Mouse (Mus musculus) lung, postnatal 0 days (tissue): ENCODE results near the gene Ccpg1. TPM values are rescaled to one million over a fixed set of nuclear protein-coding genes. Genes with fewer than 3 reads are reported as not detected.

Experiments
- ATAC-seq: fragments of 200-750 bp; cut with Nextera tagmentation; 2 replicates; pipeline ENCODE4 v1.8.0; 2017; ENCODE audit warnings: moderate library complexity
- DNase-seq: peaks from one replicate; pipeline ENCODE4 v3.0.0-alpha.2; 2016; ENCODE audit warnings: low spot score
- H3K27ac ChIP-seq: fragments of 300-500 bp; sonication (generic); 2 replicates; pipeline ENCODE4 v1.5.1; 2014; ENCODE audit warnings: antibody characterized with exemption, mild to moderate bottlenecking, low read length, mixed read lengths
- H3K27me3 ChIP-seq: fragments of 300-500 bp; sonication (generic); replicated peaks from 2 replicates; pipeline ENCODE4 v1.6.1; 2014; ENCODE audit warnings: low read length, mixed read lengths; ENCODE audit not compliant: insufficient read depth
- H3K36me3 ChIP-seq: fragments of 300-500 bp; sonication (generic); 2 replicates; pipeline ENCODE4 v1.6.1; 2014; ENCODE audit warnings: low read length, mixed read lengths; ENCODE audit not compliant: insufficient read depth
- H3K4me1 ChIP-seq: fragments of 300-500 bp; sonication (generic); 2 replicates; pipeline ENCODE4 v1.6.1; 2014; ENCODE audit warnings: antibody characterized with exemption, low read depth, low read length, mixed read lengths; ENCODE audit not compliant: insufficient read depth
- H3K4me2 ChIP-seq: fragments of 300-500 bp; sonication (generic); replicated peaks from 2 replicates; pipeline ENCODE4 v1.6.1; 2014; ENCODE audit warnings: low read depth, mild to moderate bottlenecking, low read length, moderate library complexity, mixed read lengths
- H3K4me3 ChIP-seq: fragments of 300-500 bp; sonication (generic); 2 replicates; pipeline ENCODE4 v1.5.1; 2014; ENCODE audit warnings: low read depth, low read length
- H3K9ac ChIP-seq: fragments of 300-500 bp; sonication (generic); replicated peaks from 2 replicates; pipeline ENCODE4 v1.6.1; 2014; ENCODE audit warnings: low read depth, mild to moderate bottlenecking
- H3K9me3 ChIP-seq: fragments of 300-500 bp; sonication (generic); 2 replicates; pipeline ENCODE4 v1.6.1; 2016; ENCODE audit warnings: low read length, mixed read lengths
- CTCF ChIP-seq: IDR thresholded peaks from 2 replicates; pipeline ENCODE4 v1.5.1; 2016; ENCODE audit warnings: antibody characterized with exemption, mild to moderate bottlenecking
- EP300 ChIP-seq: IDR thresholded peaks from 2 replicates; pipeline ENCODE4 v1.6.1; 2016; ENCODE audit warnings: antibody characterized with exemption, mild to moderate bottlenecking, control low read depth
- WGBS: fragments of 180-500 bp; shearing (Covaris S2); extraction: QIAGEN DNeasy Blood & Tissue Kit; methylation state at CpG from one replicate; pipeline ENCODE4 v1.1.7; 2014; 5-methylcytosine and 5-hydroxymethylcytosine counted together
- polyA plus RNA-seq: library from polyadenylated mRNA; unstranded; fragments of >200 nt; fragmentation: Nextera tagmentation; extraction: Ambion mirVana; gene quantifications from 2 replicates; pipeline ENCODE4 v1.2.1, GENCODE M21; 2015

Ccpg1 gene
- polyA plus RNA-seq, 1 experiment from 2014 or later, result 56.0 TPM

- ATAC-seq, result no peak
- H3K27ac ChIP-seq, result no peak overlapping the region
- 75% methylated on average over 5 of the region's 5 CpGs for WGBS
These were observed 3.5 kb downstream of the Ccpg1 start for GRCm38 (mm10) chr9:72988706-72989105.

GRCm38 (mm10) chr9:72991420-72991819 lies 6.2 kb downstream of the Ccpg1 start:
- H3K4me2 ChIP-seq, result no peak overlapping the region
- WGBS, result 85% methylated on average over 2 of the region's 2 CpGs
- peaks cover 2% of the 10 kb centered on the region; the same call in 1 of the 2 replicates for H3K4me1 ChIP-seq
- H3K4me3 ChIP-seq, result no peak overlapping the region
- ATAC-seq (no peak), DNase-seq (no peak)
- H3K27ac ChIP-seq, result no peak overlapping the region
- H3K36me3 ChIP-seq, result no peaks in the 10 kb centered on the region
- no peak for TF ChIP-seq CTCF
- TF ChIP-seq EP300, result no peak
- no peaks in the 10 kb centered on the region for H3K9me3 ChIP-seq
- no peaks in the 10 kb centered on the region for H3K27me3 ChIP-seq
- no peak overlapping the region for H3K9ac ChIP-seq

More at GRCm38 (mm10) chr9:72988706-72989105, 3.5 kb downstream of the Ccpg1 start:
- H3K36me3 ChIP-seq, result no peaks in the 10 kb centered on the region
- no peak overlapping the region for H3K4me3 ChIP-seq
- H3K9me3 ChIP-seq, result no peaks in the 10 kb centered on the region
- H3K4me2 ChIP-seq, result no peak overlapping the region
- no peak for DNase-seq
- no peak overlapping the region for H3K9ac ChIP-seq
- H3K27me3 ChIP-seq, result no peaks in the 10 kb centered on the region
- peaks cover 13% of the 10 kb centered on the region for H3K4me1 ChIP-seq
- no peak for TF ChIP-seq CTCF
- TF ChIP-seq EP300, result no peak

- Histone ChIP-seq H3K4me1 (no peaks in the 10 kb centered on the region), H3K27me3 (no peaks in the 10 kb centered on the region), H3K4me2 (no peak overlapping the region), H3K4me3 (no peak overlapping the region), H3K27ac (no peak overlapping the region), H3K36me3 (no peaks in the 10 kb centered on the region), H3K9me3 (no peaks in the 10 kb centered on the region), H3K9ac (no peak overlapping the region)
- ATAC-seq (no peak), DNase-seq (no peak)
- TF ChIP-seq CTCF (no peak), EP300 (no peak)
- WGBS, result 86% methylated on average over 5 of the region's 5 CpGs
These were observed 7.3 kb downstream of the Ccpg1 start for GRCm38 (mm10) chr9:72992576-72992975.

GRCm38 (mm10) chr9:72996167-72996566 lies 10.9 kb downstream of the Ccpg1 start:
- Histone ChIP-seq H3K27me3 (no peaks in the 10 kb centered on the region), H3K4me3 (no peak overlapping the region), H3K9ac (no peak overlapping the region), H3K36me3 (peaks cover 7% of the 10 kb centered on the region; the same call in 1 of the 2 replicates), H3K9me3 (no peaks in the 10 kb centered on the region), H3K4me2 (no peak overlapping the region), H3K4me1 (no peaks in the 10 kb centered on the region), H3K27ac (no peak overlapping the region)
- TF ChIP-seq EP300, result no peak
- TF ChIP-seq CTCF, result no peak
- DNase-seq (no peak), ATAC-seq (no peak)

- WGBS, result 64% methylated on average over 7 of the region's 7 CpGs
- no peaks in the 10 kb centered on the region for H3K27me3 ChIP-seq
- H3K4me3 ChIP-seq, result no peak overlapping the region
- no peak for DNase-seq
- H3K27ac ChIP-seq, result no peak overlapping the region
- H3K9me3 ChIP-seq, result no peaks in the 10 kb centered on the region
- H3K4me2 ChIP-seq, result no peak overlapping the region
- no peak for ATAC-seq
- H3K4me1 ChIP-seq, result no peaks in the 10 kb centered on the region
- TF ChIP-seq CTCF (no peak), EP300 (no peak)
- no peak overlapping the region for H3K9ac ChIP-seq
- peaks cover 7% of the 10 kb centered on the region; the same call in 1 of the 2 replicates for H3K36me3 ChIP-seq
These were observed 11.6 kb downstream of the Ccpg1 start for GRCm38 (mm10) chr9:72996806-72997205.

GRCm38 (mm10) chr9:73000487-73000886 lies 15.3 kb downstream of the Ccpg1 start:
- Histone ChIP-seq H3K9me3 (no peaks in the 10 kb centered on the region), H3K9ac (no peak overlapping the region), H3K4me1 (no peaks in the 10 kb centered on the region), H3K4me2 (no peak overlapping the region), H3K4me3 (no peak overlapping the region), H3K27ac (no peak overlapping the region), H3K36me3 (peaks cover 7% of the 10 kb centered on the region; the same call in 1 of the 2 replicates), H3K27me3 (no peaks in the 10 kb centered on the region)
- 62% methylated on average over 2 of the region's 2 CpGs for WGBS
- no peak for ATAC-seq
- no peak for DNase-seq
- TF ChIP-seq CTCF (peak; percentile 30), EP300 (no peak)

GRCm38 (mm10) chr9:73001314-73002011 lies 16.2 kb downstream of the Ccpg1 start:
- Histone ChIP-seq H3K4me1 (no peaks in the 10 kb centered on the region), H3K9me3 (no peaks in the 10 kb centered on the region), H3K4me3 (no peak overlapping the region), H3K27ac (no peak overlapping the region), H3K36me3 (peaks cover 15% of the 10 kb centered on the region; the same call in 1 of the 2 replicates), H3K9ac (no peak overlapping the region), H3K27me3 (no peaks in the 10 kb centered on the region), H3K4me2 (no peak overlapping the region)
- ATAC-seq (no peak), DNase-seq (peak; percentile 21)
- WGBS, result 83% methylated on average over 13 of the region's 13 CpGs
- TF ChIP-seq CTCF (no peak), EP300 (no peak)
